Mouse (Mus musculus) midbrain, embryonic 16.5 days (tissue): ENCODE measurements around the gene Ntrk3. TPM values are rescaled to one million over a fixed set of nuclear protein-coding genes. Genes with fewer than 3 reads are reported as not detected.

ENCODE experiments used
- ATAC-seq: fragments of 200-750 bp; cut with Nextera tagmentation; 2 replicates; pipeline ENCODE4 v1.8.0; 2017; ENCODE audit warnings: moderate TSS enrichment
- H3K27ac ChIP-seq: fragments of 300-500 bp; sonication (generic); 2 replicates; pipeline ENCODE4 v1.5.1; 2014; ENCODE audit warnings: mild to moderate bottlenecking, low read length, mixed read lengths
- H3K27me3 ChIP-seq: fragments of 300-500 bp; sonication (generic); 2 replicates; pipeline ENCODE4 v1.6.1; 2014; ENCODE audit warnings: low read depth, low read length, mixed read lengths; ENCODE audit not compliant: control insufficient read depth, insufficient read depth
- H3K36me3 ChIP-seq: fragments of 300-500 bp; sonication (generic); 2 replicates; pipeline ENCODE4 v1.6.1; 2014; ENCODE audit warnings: mild to moderate bottlenecking, low read length, moderate library complexity, mixed read lengths; ENCODE audit not compliant: control insufficient read depth, insufficient read depth
- H3K4me1 ChIP-seq: fragments of 300-500 bp; sonication (generic); 2 replicates; pipeline ENCODE4 v1.6.1; 2014; ENCODE audit warnings: mild to moderate bottlenecking, low read length, mixed read lengths; ENCODE audit not compliant: control insufficient read depth, insufficient read depth
- H3K4me2 ChIP-seq: fragments of 300-500 bp; sonication (generic); 2 replicates; pipeline ENCODE4 v1.6.1; 2014; ENCODE audit warnings: mild to moderate bottlenecking, low read length, mixed read lengths
- H3K4me3 ChIP-seq: fragments of 300-500 bp; sonication (generic); 2 replicates; pipeline ENCODE4 v1.5.1; 2014; ENCODE audit warnings: low read depth, mild to moderate bottlenecking, low read length, moderate library complexity, mixed read lengths
- H3K9ac ChIP-seq: fragments of 300-500 bp; sonication (generic); 2 replicates; pipeline ENCODE4 v1.6.1; 2014; ENCODE audit warnings: low read depth, low read length, mixed read lengths
- H3K9me3 ChIP-seq: fragments of 300-500 bp; sonication (generic); replicated peaks from 2 replicates; pipeline ENCODE4 v1.6.1; 2014; ENCODE audit warnings: mild to moderate bottlenecking, low read length, mixed read lengths; ENCODE audit not compliant: control insufficient read depth, poor library complexity, severe bottlenecking
- WGBS: fragments of 180-500 bp; shearing (Covaris S2); extraction: QIAGEN DNeasy Blood & Tissue Kit; methylation state at CpG from one replicate; pipeline ENCODE4 v1.1.7; 2014; 5-methylcytosine and 5-hydroxymethylcytosine counted together
- polyA plus RNA-seq: library from polyadenylated mRNA; unstranded; fragments of >200 nt; fragmentation: Nextera tagmentation; extraction: Ambion mirVana; gene quantifications from 2 replicates; pipeline ENCODE4 v1.2.1, GENCODE M21; 2015

The Ntrk3 gene
- polyA plus RNA-seq, 1 experiment from 2014 or later = 24.7 TPM

GRCm38 (mm10) chr7:78575556-78575955, 162.3 kb downstream of the Ntrk3 start:
- H3K27me3 ChIP-seq = no peaks in the 10 kb centered on the region
- H3K36me3 ChIP-seq = no peaks in the 10 kb centered on the region
- ATAC-seq = no peak
- H3K9me3 ChIP-seq = no peaks in the 10 kb centered on the region
- H3K27ac ChIP-seq = no peak overlapping the region; the same call in 1 of the 2 replicates
- peaks cover 34% of the 10 kb centered on the region for H3K4me1 ChIP-seq
- WGBS = 12% methylated on average over 3 of the region's 3 CpGs
- H3K4me2 ChIP-seq = peak overlapping the region; percentile 72
- peak overlapping the region; percentile 70 for H3K9ac ChIP-seq
- peak overlapping the region; percentile 56 for H3K4me3 ChIP-seq

DNA sequence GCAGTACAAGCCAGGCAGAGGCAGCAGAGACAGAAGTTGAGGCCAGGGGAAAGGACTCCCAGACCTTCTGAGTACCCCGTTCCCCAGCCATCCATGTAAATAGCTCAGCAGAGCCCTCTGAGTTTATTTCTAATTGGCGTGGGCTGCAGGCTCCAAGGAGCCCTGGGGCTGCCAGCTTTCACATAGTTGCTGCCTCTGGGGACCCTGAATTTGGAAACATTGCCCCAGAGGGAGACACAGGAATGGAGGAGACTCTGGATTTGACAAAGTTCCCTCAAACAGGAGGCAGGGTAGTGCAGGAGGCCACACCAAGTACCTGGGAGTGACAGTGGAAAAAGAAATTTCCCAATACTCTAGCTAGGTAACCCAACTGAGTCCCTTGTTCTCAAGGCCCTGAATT, 166.6 kb downstream of the Ntrk3 start:
- no peak overlapping the region for H3K4me2 ChIP-seq
- no peak for ATAC-seq
- H3K27me3 ChIP-seq = no peaks in the 10 kb centered on the region
- no peak overlapping the region for H3K27ac ChIP-seq
- H3K4me1 ChIP-seq = peaks cover 33% of the 10 kb centered on the region
- H3K4me3 ChIP-seq = no peak overlapping the region
- H3K9me3 ChIP-seq = no peaks in the 10 kb centered on the region
- H3K36me3 ChIP-seq = no peaks in the 10 kb centered on the region
- 73% methylated on average over 2 of the region's 2 CpGs for WGBS
- H3K9ac ChIP-seq = no peak overlapping the region

DNA sequence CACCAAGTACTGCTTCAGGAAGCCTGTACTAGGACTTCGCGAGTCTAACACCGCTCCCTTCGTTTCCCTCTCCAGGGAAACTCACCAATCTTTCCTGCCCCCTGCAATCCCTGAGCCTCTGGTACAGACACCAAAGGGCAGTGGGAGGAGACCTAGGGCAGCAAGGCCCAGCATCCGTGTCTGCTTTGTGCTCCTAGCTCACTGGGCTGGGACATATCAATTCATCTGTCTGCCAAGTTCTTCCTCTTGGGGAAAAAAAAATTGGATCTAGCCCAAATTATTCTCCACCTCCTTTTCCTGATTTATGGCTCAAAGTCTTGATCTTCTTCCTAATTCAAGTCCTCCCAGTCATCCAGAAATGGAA, 168.6 kb downstream of the Ntrk3 start:
- H3K9ac ChIP-seq = 0 out of 2 replicates have a peak overlapping the region, but pooled peaks have one; percentile 39
- no peak overlapping the region for H3K27ac ChIP-seq
- no peaks in the 10 kb centered on the region for H3K27me3 ChIP-seq
- H3K4me3 ChIP-seq = no peak overlapping the region
- H3K36me3 ChIP-seq = no peaks in the 10 kb centered on the region
- H3K4me2 ChIP-seq = peak overlapping the region; percentile 37
- WGBS = 4% methylated on average over 5 of the region's 5 CpGs
- no peak; the same call in 1 of the 2 replicates for ATAC-seq
- peaks cover 23% of the 10 kb centered on the region for H3K4me1 ChIP-seq
- no peaks in the 10 kb centered on the region for H3K9me3 ChIP-seq

GRCm38 (mm10) chr7:78568411-78569254, 169.2 kb downstream of the Ntrk3 start:
- Histone ChIP-seq H3K27me3 (no peaks in the 10 kb centered on the region; the same call in 1 of the 2 replicates), H3K27ac (no peak overlapping the region), H3K4me1 (peaks cover 17% of the 10 kb centered on the region), H3K9ac (0 out of 2 replicates have a peak overlapping the region, but pooled peaks have one; percentile 39), H3K4me3 (no peak overlapping the region), H3K36me3 (no peaks in the 10 kb centered on the region), H3K4me2 (peak overlapping the region; percentile 37), H3K9me3 (no peaks in the 10 kb centered on the region)
- WGBS = 13% methylated on average over 16 of the region's 16 CpGs
- ATAC-seq = peak; percentile 73

GRCm38 (mm10) chr7:78566617-78567016, 171.2 kb downstream of the Ntrk3 start:
- Histone ChIP-seq H3K36me3 (no peaks in the 10 kb centered on the region), H3K4me1 (peaks cover 12% of the 10 kb centered on the region), H3K9ac (no peak overlapping the region), H3K27me3 (no peaks in the 10 kb centered on the region; the same call in 1 of the 2 replicates), H3K27ac (no peak overlapping the region), H3K9me3 (no peaks in the 10 kb centered on the region), H3K4me3 (no peak overlapping the region), H3K4me2 (no peak overlapping the region)
- WGBS = 53% methylated on average over 3 of the region's 3 CpGs
- ATAC-seq = no peak

DNA sequence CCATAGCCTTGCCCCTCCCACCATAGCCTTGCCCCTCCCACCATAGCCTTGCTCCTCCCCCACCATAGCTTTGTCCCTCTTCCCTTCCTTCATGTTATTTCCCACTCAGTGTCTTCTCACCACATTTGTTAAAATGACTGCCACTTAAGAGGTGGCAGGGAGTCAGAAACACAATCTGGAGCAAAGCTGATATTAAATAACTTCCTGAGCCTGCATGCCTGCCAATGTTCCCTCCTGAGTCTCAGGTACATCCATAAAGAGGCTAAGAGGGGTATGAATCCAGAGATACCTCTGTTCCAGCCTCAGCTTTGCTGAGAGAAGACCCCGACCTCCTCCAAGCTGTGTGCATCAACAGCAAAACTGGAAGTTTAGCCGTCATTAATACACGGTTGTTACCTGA, 172.4 kb downstream of the Ntrk3 start:
- no peak overlapping the region for H3K4me2 ChIP-seq
- 95% methylated on average over 3 of the region's 3 CpGs for WGBS
- H3K9ac ChIP-seq = no peak overlapping the region
- H3K27ac ChIP-seq = no peak overlapping the region
- no peak overlapping the region for H3K4me3 ChIP-seq
- H3K27me3 ChIP-seq = no peaks in the 10 kb centered on the region; the same call in 1 of the 2 replicates
- no peaks in the 10 kb centered on the region for H3K9me3 ChIP-seq
- peaks cover 8% of the 10 kb centered on the region for H3K4me1 ChIP-seq
- H3K36me3 ChIP-seq = no peaks in the 10 kb centered on the region
- no peak for ATAC-seq

DNA sequence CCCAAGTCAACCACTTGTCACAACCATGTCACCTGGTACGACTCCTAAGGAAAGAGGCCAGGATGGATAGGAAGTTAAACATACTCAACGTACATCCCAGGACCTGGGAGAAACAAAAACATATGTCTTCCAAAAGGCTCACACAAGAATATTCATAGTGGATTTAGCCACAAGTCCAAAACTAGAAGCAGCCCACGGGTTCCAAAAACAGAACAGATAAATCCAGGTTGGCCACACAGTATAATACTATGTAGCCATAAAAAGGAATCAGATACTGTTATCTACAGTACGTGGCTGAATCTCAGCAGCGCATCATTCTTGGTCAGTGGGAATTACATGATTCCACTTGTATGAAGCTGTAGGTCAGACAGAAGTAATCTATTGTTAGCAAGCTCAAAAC, 179.3 kb downstream of the Ntrk3 start:
- no peak for ATAC-seq
- no peak overlapping the region for H3K4me3 ChIP-seq
- no peaks in the 10 kb centered on the region for H3K36me3 ChIP-seq
- H3K4me1 ChIP-seq = no peaks in the 10 kb centered on the region
- H3K9me3 ChIP-seq = no peaks in the 10 kb centered on the region
- H3K27me3 ChIP-seq = no peaks in the 10 kb centered on the region
- 93% methylated on average over 5 of the region's 5 CpGs for WGBS
- no peak overlapping the region for H3K9ac ChIP-seq
- H3K27ac ChIP-seq = no peak overlapping the region
- no peak overlapping the region for H3K4me2 ChIP-seq

GRCm38 (mm10) chr7:78555532-78555931, 182.3 kb downstream of the Ntrk3 start:
- WGBS = 89% methylated on average over 5 of the region's 5 CpGs

DNA sequence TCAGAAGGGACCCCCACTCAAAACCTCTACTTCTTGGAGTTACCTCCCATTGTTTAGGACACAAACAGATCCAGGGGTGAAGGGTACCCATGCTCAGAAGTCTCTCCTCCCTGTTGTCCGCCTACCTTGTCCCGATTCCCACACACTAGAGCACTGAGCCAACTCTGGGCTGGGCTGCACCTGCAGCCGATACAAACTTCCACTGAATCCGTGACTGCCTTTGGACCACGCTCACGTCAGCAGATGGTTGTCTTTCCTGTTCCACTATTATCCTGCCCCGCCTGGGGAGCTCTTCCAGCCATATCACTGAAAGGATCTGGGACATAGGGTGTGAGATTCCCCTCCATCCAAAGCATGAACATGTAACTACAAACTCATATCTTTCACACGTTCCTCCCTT, 188.4 kb downstream of the Ntrk3 start:
- no peak for ATAC-seq
- Histone ChIP-seq H3K36me3 (no peaks in the 10 kb centered on the region), H3K4me1 (no peaks in the 10 kb centered on the region), H3K4me2 (no peak overlapping the region), H3K27ac (no peak overlapping the region), H3K9me3 (no peaks in the 10 kb centered on the region), H3K27me3 (no peaks in the 10 kb centered on the region), H3K4me3 (no peak overlapping the region), H3K9ac (no peak overlapping the region)
- WGBS = 96% methylated on average over 8 of the region's 8 CpGs

More at GRCm38 (mm10) chr7:78555532-78555931, 182.3 kb downstream of the Ntrk3 start:
- H3K36me3 ChIP-seq = no peaks in the 10 kb centered on the region
- no peak overlapping the region for H3K4me2 ChIP-seq
- no peaks in the 10 kb centered on the region for H3K9me3 ChIP-seq
- no peaks in the 10 kb centered on the region for H3K4me1 ChIP-seq
- ATAC-seq = no peak
- no peaks in the 10 kb centered on the region for H3K27me3 ChIP-seq
- no peak overlapping the region for H3K4me3 ChIP-seq
- no peak overlapping the region for H3K9ac ChIP-seq
- H3K27ac ChIP-seq = no peak overlapping the region
